Mouse (Mus musculus) neural tube, embryonic 14.5 days (tissue): Measurements from ENCODE around the gene 1700034J05Rik. TPM values are rescaled to one million over a fixed set of nuclear protein-coding genes. Genes with fewer than 3 reads are reported as not detected.

Experiments used
- ATAC-seq: fragments of 200-750 bp; cut with Nextera tagmentation; 2 replicates; pipeline ENCODE4 v1.8.0; 2017; ENCODE audit warnings: low read depth, mild to moderate bottlenecking, moderate TSS enrichment, moderate library complexity
- H3K27ac ChIP-seq: fragments of 300-500 bp; sonication (generic); 2 replicates; pipeline ENCODE4 v1.5.1; 2014; ENCODE audit warnings: low read depth, mild to moderate bottlenecking, control low read depth, low read length, moderate library complexity, mixed read lengths
- H3K27me3 ChIP-seq: fragments of 300-500 bp; sonication (generic); 2 replicates; pipeline ENCODE4 v1.6.1; 2014; ENCODE audit warnings: low read length; ENCODE audit not compliant: control insufficient read depth, insufficient read depth
- H3K36me3 ChIP-seq: fragments of 300-500 bp; sonication (generic); 2 replicates; pipeline ENCODE4 v1.6.1; 2014; ENCODE audit warnings: low read length, mixed read lengths; ENCODE audit not compliant: control insufficient read depth, insufficient read depth
- H3K4me1 ChIP-seq: fragments of 300-500 bp; sonication (generic); 2 replicates; pipeline ENCODE4 v1.6.1; 2014; ENCODE audit warnings: low read length; ENCODE audit not compliant: control insufficient read depth, insufficient read depth
- H3K4me2 ChIP-seq: fragments of 300-500 bp; sonication (generic); 2 replicates; pipeline ENCODE4 v1.6.1; 2014; ENCODE audit warnings: mild to moderate bottlenecking, low read depth, low read length, control low read depth
- H3K4me3 ChIP-seq: fragments of 300-500 bp; sonication (generic); 2 replicates; pipeline ENCODE4 v1.5.1; 2014; ENCODE audit warnings: low read depth, low read length, control low read depth, mixed read lengths
- H3K9ac ChIP-seq: fragments of 300-500 bp; sonication (generic); replicated peaks from 2 replicates; pipeline ENCODE4 v1.6.1; 2014; ENCODE audit warnings: low read depth, mild to moderate bottlenecking, control low read depth, low read length, mixed read lengths
- H3K9me3 ChIP-seq: fragments of 300-500 bp; sonication (generic); 2 replicates; pipeline ENCODE4 v1.6.1; 2016; ENCODE audit warnings: low read length; ENCODE audit not compliant: control insufficient read depth
- WGBS: fragments of 180-500 bp; shearing (Covaris S2); extraction: QIAGEN DNeasy Blood & Tissue Kit; methylation state at CpG from one replicate; pipeline ENCODE4 v1.1.7; 2014; 5-methylcytosine and 5-hydroxymethylcytosine counted together
- polyA plus RNA-seq: library from polyadenylated mRNA; unstranded; fragments of >200 nt; fragmentation: Nextera tagmentation; extraction: Ambion mirVana; gene quantifications from 2 replicates; pipeline ENCODE4 v1.2.1, GENCODE M21; 2014

The 1700034J05Rik gene
- polyA plus RNA-seq: 0.12 TPM in 1 of 2 replicates, not detected in the other

DNA sequence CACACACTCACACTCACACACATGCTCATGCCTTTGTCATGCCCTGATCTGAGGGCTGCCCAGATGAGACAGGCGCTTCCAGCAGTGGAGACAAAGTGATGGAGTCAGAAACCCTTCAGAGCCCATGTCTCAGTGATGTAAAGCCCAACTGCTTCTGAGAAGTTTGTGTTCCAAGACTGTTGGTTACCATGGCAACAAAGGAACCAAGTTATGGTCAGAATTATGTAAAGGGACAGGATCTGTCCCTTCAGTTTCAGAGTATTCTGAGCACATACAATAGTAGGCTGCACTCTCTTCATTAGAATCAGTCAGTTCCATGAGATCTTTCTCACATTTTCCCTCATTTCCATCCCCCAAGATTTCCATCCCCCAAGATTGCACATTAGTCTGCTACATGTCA, at the start of gene 1700034J05Rik:
Gene 1700034J05Rik, minus strand, starts transcription at position 165 of the 400 bp plus-strand sequence.
- H3K4me3 ChIP-seq: no peak within 1 kb of the TSS
- no peak within 1 kb of the TSS for H3K27ac ChIP-seq
- H3K4me2 ChIP-seq: no peak within 1 kb of the TSS
- H3K27me3 ChIP-seq: no peaks in the 10 kb centered on the region
- no peaks in the 10 kb centered on the region for H3K4me1 ChIP-seq
- H3K9ac ChIP-seq: no peak within 1 kb of the TSS
- ATAC-seq: no peak
- H3K36me3 ChIP-seq: no peaks in the 10 kb centered on the region
- no peaks in the 10 kb centered on the region for H3K9me3 ChIP-seq
- 94% methylated on average over 1 of the region's 1 CpGs for WGBS

DNA sequence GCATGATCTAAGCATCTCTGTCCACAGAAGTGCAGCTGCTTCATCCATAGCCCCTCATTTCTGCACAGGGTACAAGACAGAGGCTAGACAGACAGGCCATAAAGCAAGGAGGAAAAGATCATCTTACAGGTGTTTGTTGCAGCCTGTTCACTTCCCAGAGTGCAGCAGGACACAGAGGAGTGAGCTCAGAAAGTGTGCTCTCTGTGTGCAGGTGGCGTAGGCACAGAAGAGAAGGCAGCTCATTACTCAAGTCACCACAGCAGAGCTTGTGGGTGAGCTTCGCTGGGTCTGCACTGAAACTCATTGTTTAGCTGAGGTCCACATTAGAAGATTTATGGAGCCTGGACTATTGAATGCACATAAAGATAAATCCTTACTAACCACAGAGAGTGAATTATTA, 45.5 kb upstream of the 1700034J05Rik start:
- H3K9ac ChIP-seq: no peak overlapping the region
- H3K4me2 ChIP-seq: no peak overlapping the region
- H3K27ac ChIP-seq: no peak overlapping the region
- H3K9me3 ChIP-seq: no peaks in the 10 kb centered on the region
- H3K4me1 ChIP-seq: no peaks in the 10 kb centered on the region
- no peaks in the 10 kb centered on the region for H3K36me3 ChIP-seq
- H3K27me3 ChIP-seq: no peaks in the 10 kb centered on the region
- ATAC-seq: no peak
- 18% methylated on average over 2 of the region's 2 CpGs for WGBS
- no peak overlapping the region for H3K4me3 ChIP-seq

DNA sequence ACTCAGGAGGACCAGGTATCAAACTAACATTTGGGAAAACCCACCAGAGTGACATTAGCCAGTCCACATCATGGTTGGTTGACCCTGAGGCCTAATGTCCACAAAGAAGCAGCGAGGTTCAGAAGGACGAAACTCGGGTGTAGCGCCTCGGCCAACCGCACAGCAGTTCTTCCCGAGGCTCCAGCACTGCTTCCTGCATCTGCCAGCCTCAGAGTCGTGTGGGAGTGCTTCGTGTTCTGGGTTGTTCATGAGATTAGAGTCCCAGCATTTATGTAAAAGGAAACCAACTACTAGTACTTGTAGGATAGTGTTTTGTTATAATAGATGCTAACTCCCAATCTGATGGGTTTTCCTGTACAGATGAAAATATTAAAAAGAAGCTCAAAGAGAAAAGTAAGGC, 45.1 kb upstream of the 1700034J05Rik start:
- Histone ChIP-seq H3K4me2 (no peak overlapping the region), H3K9me3 (no peaks in the 10 kb centered on the region), H3K4me1 (no peaks in the 10 kb centered on the region), H3K27me3 (no peaks in the 10 kb centered on the region), H3K4me3 (no peak overlapping the region), H3K36me3 (no peaks in the 10 kb centered on the region), H3K27ac (no peak overlapping the region), H3K9ac (no peak overlapping the region)
- no peak for ATAC-seq
- 90% methylated on average over 9 of the region's 9 CpGs for WGBS

DNA sequence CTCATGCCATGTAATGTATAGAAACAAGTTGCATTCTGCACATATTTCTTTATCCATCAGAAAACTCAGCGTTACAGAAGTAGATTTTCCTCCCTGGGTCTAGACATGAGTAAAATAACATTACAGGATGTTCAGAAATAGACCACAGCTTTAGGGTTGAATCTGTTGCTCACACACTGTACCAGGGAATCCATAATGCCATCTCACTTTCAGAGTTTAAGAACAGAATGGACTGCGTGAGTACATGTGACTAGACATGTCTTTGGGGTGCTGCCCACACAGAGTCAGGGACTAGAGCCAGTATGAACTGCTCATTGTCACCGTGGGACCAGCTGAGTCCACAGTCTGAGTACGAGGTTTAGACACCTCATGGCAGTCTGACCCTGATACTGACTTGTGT, 44.5 kb upstream of the 1700034J05Rik start:
- H3K4me3 ChIP-seq: no peak overlapping the region
- H3K9me3 ChIP-seq: no peaks in the 10 kb centered on the region
- no peak overlapping the region for H3K4me2 ChIP-seq
- no peak overlapping the region for H3K27ac ChIP-seq
- WGBS: 89% methylated on average over 4 of the region's 4 CpGs
- no peak overlapping the region for H3K9ac ChIP-seq
- no peaks in the 10 kb centered on the region for H3K27me3 ChIP-seq
- no peak for ATAC-seq
- H3K4me1 ChIP-seq: no peaks in the 10 kb centered on the region
- no peaks in the 10 kb centered on the region for H3K36me3 ChIP-seq

DNA sequence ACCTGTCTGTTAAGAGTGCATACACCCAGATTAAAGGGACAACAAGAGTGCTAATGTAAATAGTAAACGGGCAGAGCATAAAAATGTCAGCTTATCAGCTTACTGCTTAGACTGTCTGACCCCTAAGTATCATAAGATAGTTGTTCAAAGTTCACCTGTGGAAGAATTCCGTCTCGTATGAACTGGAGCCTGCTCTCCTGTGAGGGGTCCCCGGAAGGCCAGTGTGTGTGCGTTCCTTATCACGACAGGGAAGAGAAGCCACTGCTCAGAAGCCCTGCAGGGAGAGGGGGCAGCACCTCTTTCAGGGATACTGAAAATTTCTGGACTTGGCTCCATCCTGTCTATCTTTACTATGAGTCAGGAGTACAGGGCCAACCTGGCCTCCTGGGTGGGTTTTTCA, 42.8 kb upstream of the 1700034J05Rik start:
- H3K9me3 ChIP-seq: no peaks in the 10 kb centered on the region
- WGBS: 90% methylated on average over 6 of the region's 6 CpGs
- no peak for ATAC-seq
- H3K9ac ChIP-seq: no peak overlapping the region
- H3K27me3 ChIP-seq: no peaks in the 10 kb centered on the region
- no peak overlapping the region for H3K4me2 ChIP-seq
- H3K4me1 ChIP-seq: no peaks in the 10 kb centered on the region
- H3K36me3 ChIP-seq: no peaks in the 10 kb centered on the region
- H3K27ac ChIP-seq: no peak overlapping the region
- H3K4me3 ChIP-seq: no peak overlapping the region

DNA sequence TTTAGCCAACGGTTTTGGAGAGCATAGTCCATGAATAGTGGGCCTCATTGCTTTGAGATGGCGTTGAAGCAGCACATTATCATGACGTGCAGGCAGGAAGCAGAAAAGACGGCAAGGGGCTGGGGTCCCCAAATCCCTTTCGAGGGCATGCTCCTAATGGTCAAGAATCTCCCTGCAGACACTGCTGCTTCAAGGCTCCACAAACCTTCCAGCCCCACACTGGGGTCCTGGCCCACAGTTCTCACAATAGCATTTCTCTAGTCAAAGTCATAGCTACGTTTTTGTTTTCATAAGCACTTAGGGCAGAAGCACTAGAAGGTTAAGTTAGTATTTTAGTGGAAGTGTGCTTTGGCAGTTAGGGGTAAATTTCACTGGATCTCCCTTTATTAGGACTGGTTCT, 41.7 kb upstream of the 1700034J05Rik start:
- Histone ChIP-seq H3K4me2 (no peak overlapping the region), H3K27me3 (no peaks in the 10 kb centered on the region), H3K4me1 (no peaks in the 10 kb centered on the region), H3K9ac (no peak overlapping the region), H3K36me3 (no peaks in the 10 kb centered on the region), H3K27ac (no peak overlapping the region), H3K9me3 (no peaks in the 10 kb centered on the region), H3K4me3 (no peak overlapping the region)
- WGBS: 87% methylated on average over 6 of the region's 6 CpGs
- ATAC-seq: no peak

DNA sequence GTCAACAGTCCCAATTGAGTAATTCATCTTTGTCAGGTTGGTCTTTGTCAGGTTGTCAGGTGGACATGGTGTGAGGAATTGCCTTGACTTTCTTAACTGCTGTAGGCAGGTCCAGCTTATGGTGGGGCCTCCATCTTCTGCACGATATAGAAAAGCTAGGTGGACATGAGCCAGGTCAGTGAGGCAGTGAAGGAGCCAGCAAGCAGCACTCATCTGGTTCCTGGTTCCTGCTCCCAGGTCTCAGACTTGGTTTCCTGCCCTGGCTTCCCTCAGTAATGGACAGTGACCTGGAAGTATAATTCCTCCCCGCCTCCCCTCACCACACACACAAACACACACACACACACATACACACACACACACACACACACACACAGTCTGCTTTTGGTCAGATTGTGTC, 41.2 kb upstream of the 1700034J05Rik start:
- Histone ChIP-seq H3K9ac (no peak overlapping the region), H3K4me2 (no peak overlapping the region), H3K36me3 (no peaks in the 10 kb centered on the region), H3K4me3 (no peak overlapping the region), H3K27me3 (no peaks in the 10 kb centered on the region), H3K9me3 (no peaks in the 10 kb centered on the region), H3K4me1 (no peaks in the 10 kb centered on the region), H3K27ac (no peak overlapping the region)
- ATAC-seq: no peak
- 74% methylated on average over 2 of the region's 2 CpGs for WGBS

DNA sequence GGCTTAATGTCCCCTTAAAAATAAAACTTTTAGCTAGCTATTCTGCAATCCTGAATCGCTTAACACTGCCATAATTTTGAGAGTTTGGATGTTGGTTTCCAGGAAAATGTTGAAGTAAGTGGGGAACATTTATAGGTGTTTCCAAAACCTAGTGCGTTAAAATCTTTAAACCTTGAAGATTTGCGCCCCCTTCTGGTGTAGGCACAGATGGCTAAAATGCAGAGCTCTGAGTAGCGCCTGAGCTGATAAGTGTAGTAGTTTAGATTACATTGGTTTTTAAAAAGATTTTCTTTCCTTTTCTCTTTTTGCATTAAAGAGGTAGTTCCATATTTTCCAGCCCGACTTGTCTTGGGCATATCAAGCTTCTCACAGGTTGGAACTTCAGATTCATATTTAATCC, 40.0 kb upstream of the 1700034J05Rik start:
- ATAC-seq: no peak
- H3K27me3 ChIP-seq: no peaks in the 10 kb centered on the region
- H3K4me1 ChIP-seq: no peaks in the 10 kb centered on the region
- H3K4me3 ChIP-seq: no peak overlapping the region
- no peak overlapping the region for H3K4me2 ChIP-seq
- 36% methylated on average over 5 of the region's 5 CpGs for WGBS
- no peak overlapping the region for H3K9ac ChIP-seq
- H3K27ac ChIP-seq: no peak overlapping the region
- no peaks in the 10 kb centered on the region for H3K9me3 ChIP-seq
- H3K36me3 ChIP-seq: no peaks in the 10 kb centered on the region

DNA sequence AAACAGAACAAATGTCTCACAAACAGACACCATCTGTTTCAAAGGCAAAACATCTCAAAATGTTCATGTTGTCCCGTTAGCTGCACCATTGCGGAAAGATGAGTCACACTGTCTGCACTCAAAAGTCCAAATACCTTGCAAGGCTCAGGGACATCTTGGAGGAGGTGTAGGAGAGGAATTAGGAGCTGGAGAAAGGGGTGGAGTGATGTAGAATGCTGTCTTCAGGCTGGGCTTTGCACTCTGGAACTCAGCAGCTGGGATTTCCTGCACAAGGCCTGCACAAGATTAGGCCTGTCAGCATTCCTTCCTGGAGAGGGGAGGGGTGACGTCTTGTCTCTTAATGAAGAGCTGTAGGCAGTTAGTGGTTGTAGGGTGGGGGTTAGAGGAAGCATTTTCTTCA, 30.3 kb upstream of the 1700034J05Rik start:
- WGBS: 78% methylated on average over 3 of the region's 3 CpGs
- Histone ChIP-seq H3K4me3 (no peak overlapping the region), H3K4me2 (no peak overlapping the region), H3K27me3 (no peaks in the 10 kb centered on the region), H3K9me3 (no peaks in the 10 kb centered on the region), H3K36me3 (no peaks in the 10 kb centered on the region), H3K27ac (no peak overlapping the region), H3K4me1 (no peaks in the 10 kb centered on the region), H3K9ac (no peak overlapping the region)
- no peak for ATAC-seq
